Mouse (Mus musculus) E14TG2a.4 (cell line): Measurements from ENCODE around the gene Tcf3.
A peak's percentile ranks its signal among the peaks of the same experiment; 100 is the strongest.

ENCODE experiments used
- H3K27me3 ChIP-seq: 2 replicates; pipeline ENCODE4 v1.6.1; 2014; ENCODE audit warnings: low read length, control low read depth; ENCODE audit not compliant: insufficient read depth
- H3K36me3 ChIP-seq: 2 replicates; pipeline ENCODE4 v1.6.1; 2014; ENCODE audit warnings: low read length, control low read depth; ENCODE audit not compliant: insufficient read depth
- H3K4me1 ChIP-seq: replicated peaks from 2 replicates; pipeline ENCODE4 v1.6.1; 2014; ENCODE audit warnings: low read depth, low read length, control low read depth
- H3K4me3 ChIP-seq: replicated peaks from 2 replicates; pipeline ENCODE4 v1.5.1; 2014; ENCODE audit warnings: mild to moderate bottlenecking, low read length
- H3K9me3 ChIP-seq: 2 replicates; pipeline ENCODE4 v1.6.1; 2014; ENCODE audit warnings: low read length, control low read depth
- CTCF ChIP-seq: conservative IDR thresholded peaks from 2 replicates; pipeline ENCODE4 v1.5.1; 2014; ENCODE audit warnings: low read length
- NANOG ChIP-seq: IDR thresholded peaks from 2 replicates; pipeline ENCODE4 v1.6.1; 2014; ENCODE audit warnings: borderline replicate concordance, low read length, mixed read lengths
- POU5F1 ChIP-seq: IDR thresholded peaks from 2 replicates; pipeline ENCODE4 v1.6.1; 2014; ENCODE audit warnings: low read length, borderline replicate concordance

The Tcf3 gene

DNA sequence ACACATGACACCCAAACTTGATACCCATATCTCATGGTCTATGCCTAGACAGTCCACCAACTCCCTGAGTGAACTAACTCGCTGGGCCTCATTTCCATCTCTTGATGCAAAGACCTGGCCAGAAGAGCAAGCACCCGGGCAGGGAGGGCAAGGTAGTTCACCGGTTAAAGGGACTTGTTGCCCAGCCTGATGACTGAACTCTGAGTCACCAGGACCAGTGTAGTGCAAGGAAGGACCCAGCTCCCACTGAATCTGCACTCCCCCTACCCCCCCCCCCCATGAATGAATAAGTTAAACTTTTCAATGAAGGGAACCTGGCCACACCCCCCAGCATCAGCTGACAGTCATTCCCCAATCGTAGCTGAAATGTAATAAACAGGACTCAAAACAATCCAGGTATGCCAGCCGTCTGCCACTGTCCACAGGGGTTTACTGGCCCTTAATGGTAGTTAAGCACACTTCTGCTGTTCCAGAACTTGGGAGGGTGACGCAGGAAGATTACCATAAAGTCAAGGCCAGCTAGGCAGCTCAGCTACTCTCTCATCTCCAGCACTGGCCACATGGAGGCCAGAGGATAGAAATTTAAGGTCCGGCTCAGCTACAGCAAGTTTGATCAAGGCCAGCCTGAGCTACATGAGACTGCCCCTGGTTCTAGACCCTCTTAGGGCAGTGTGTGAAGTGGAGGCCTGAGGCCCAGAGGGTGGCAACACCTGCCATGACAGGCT lies 50.6 kb downstream of the Tcf3 start:
- no peak for TF ChIP-seq CTCF
- TF ChIP-seq NANOG = no peak
- TF ChIP-seq POU5F1 = no peak
- H3K4me1 ChIP-seq = peaks cover 64% of the 10 kb centered on the region
- peaks cover 21% of the 10 kb centered on the region for H3K27me3 ChIP-seq
- H3K4me3 ChIP-seq = peak overlapping the region; percentile 69
- peaks cover 60% of the 10 kb centered on the region for H3K36me3 ChIP-seq
- H3K9me3 ChIP-seq = no peaks in the 10 kb centered on the region

- H3K27me3 ChIP-seq = peaks cover 17% of the 10 kb centered on the region
- H3K4me1 ChIP-seq = peaks cover 24% of the 10 kb centered on the region
- H3K9me3 ChIP-seq = no peaks in the 10 kb centered on the region
- H3K36me3 ChIP-seq = peaks cover 30% of the 10 kb centered on the region
- no peak overlapping the region for H3K4me3 ChIP-seq
- TF ChIP-seq NANOG (no peak), CTCF (peak; percentile 97)
Measured at GRCm38 (mm10) chr10:80377716-80378115, 55.7 kb downstream of the Tcf3 start.

DNA sequence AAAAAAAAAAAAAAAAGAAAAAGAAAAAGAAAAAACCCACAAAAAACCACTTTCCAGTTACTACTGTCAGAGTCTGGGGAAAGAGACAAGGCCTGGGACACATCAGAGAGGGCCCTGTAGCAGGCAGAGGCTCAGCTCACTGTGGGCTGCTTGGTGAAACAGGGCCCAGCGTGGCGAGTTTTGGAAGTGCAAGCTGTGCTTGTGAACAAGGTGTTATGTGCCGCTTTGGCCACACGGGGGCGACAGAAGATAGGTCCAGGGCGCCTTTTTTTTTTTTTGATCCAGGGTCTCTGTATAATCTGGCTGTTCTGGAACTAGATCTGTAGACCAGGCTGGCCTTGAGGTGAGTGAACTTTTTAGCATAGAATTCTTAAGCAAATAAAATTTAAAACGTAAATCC lies 57.3 kb downstream of the Tcf3 start:
- Histone ChIP-seq H3K36me3 (peaks cover 17% of the 10 kb centered on the region), H3K4me3 (no peak overlapping the region)
- TF ChIP-seq CTCF (peak; percentile 88), NANOG (no peak)

GRCm38 (mm10) chr10:80374063-80374462 lies 59.4 kb downstream of the Tcf3 start:
- TF ChIP-seq NANOG (no peak), POU5F1 (no peak), CTCF (peak; percentile 60)
- H3K36me3 ChIP-seq = no peaks in the 10 kb centered on the region
- H3K9me3 ChIP-seq = no peaks in the 10 kb centered on the region
- no peak overlapping the region for H3K4me3 ChIP-seq
- peaks cover 38% of the 10 kb centered on the region for H3K4me1 ChIP-seq
- H3K27me3 ChIP-seq = peaks cover 20% of the 10 kb centered on the region

More for the DNA sequence above, 57.3 kb downstream of the Tcf3 start:
- Histone ChIP-seq H3K27me3 (peaks cover 23% of the 10 kb centered on the region), H3K4me1 (peaks cover 25% of the 10 kb centered on the region), H3K9me3 (no peaks in the 10 kb centered on the region)

DNA sequence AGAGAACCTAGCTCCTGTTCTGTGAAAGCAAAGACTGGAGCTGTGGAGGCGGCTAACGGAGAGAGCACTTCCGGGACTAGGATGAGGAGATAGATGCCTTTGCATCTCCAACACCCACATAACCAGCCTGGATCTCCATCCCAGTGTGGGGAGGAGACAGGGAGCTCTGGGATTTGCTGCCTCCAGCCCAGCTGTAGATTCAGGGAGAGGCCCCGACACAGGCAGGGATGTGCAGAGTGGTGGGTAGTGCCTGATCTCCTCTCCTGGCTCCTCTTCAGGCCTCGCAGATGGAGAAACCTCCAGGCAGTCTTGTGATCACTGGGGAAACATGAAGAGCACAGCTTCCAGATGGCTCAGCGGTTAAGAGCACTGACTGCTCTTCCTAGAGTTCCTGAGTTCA lies 60.7 kb downstream of the Tcf3 start:
- Histone ChIP-seq H3K27me3 (peaks cover 30% of the 10 kb centered on the region), H3K4me3 (0 out of 2 replicates have a peak overlapping the region, but pooled peaks have one; percentile 1), H3K4me1 (peaks cover 33% of the 10 kb centered on the region), H3K9me3 (peaks cover 3% of the 10 kb centered on the region; the same call in 1 of the 2 replicates), H3K36me3 (no peaks in the 10 kb centered on the region)
- TF ChIP-seq CTCF = no peak
- no peak for TF ChIP-seq POU5F1
- TF ChIP-seq NANOG = no peak

DNA sequence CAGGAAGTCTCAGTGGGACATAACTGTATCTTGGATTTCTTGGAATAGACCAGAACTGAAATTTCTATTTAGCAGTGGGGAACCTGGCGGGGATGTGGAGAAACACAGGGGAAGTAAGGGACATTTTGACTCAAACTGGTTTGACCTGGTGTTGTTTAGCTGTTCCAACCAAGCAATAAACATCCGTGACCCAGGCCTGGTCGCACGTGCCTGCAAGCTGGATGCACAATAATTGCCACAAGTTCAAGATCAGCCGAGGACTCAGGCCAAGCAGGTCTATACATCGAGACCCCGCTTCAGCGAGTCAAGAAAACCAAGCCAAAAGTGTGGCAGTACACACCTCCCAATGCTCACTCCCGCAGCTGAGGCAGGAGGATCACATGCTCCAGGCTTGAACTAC lies 61.5 kb downstream of the Tcf3 start:
- TF ChIP-seq NANOG (no peak), POU5F1 (no peak), CTCF (no peak)
- H3K27me3 ChIP-seq = peaks cover 37% of the 10 kb centered on the region
- H3K4me1 ChIP-seq = peaks cover 37% of the 10 kb centered on the region
- peaks cover 3% of the 10 kb centered on the region; the same call in 1 of the 2 replicates for H3K9me3 ChIP-seq
- 0 out of 2 replicates have a peak overlapping the region, but pooled peaks have one; percentile 46 for H3K4me3 ChIP-seq
- H3K36me3 ChIP-seq = no peaks in the 10 kb centered on the region

- H3K36me3 ChIP-seq = no peaks in the 10 kb centered on the region
- H3K27me3 ChIP-seq = peaks cover 37% of the 10 kb centered on the region
- peak overlapping the region; percentile 46 for H3K4me3 ChIP-seq
- TF ChIP-seq NANOG = no peak
- TF ChIP-seq POU5F1 = no peak
- TF ChIP-seq CTCF = no peak
- H3K4me1 ChIP-seq = peaks cover 40% of the 10 kb centered on the region
- H3K9me3 ChIP-seq = peaks cover 3% of the 10 kb centered on the region; the same call in 1 of the 2 replicates
Measured at GRCm38 (mm10) chr10:80371411-80371966, 62.0 kb downstream of the Tcf3 start.

DNA sequence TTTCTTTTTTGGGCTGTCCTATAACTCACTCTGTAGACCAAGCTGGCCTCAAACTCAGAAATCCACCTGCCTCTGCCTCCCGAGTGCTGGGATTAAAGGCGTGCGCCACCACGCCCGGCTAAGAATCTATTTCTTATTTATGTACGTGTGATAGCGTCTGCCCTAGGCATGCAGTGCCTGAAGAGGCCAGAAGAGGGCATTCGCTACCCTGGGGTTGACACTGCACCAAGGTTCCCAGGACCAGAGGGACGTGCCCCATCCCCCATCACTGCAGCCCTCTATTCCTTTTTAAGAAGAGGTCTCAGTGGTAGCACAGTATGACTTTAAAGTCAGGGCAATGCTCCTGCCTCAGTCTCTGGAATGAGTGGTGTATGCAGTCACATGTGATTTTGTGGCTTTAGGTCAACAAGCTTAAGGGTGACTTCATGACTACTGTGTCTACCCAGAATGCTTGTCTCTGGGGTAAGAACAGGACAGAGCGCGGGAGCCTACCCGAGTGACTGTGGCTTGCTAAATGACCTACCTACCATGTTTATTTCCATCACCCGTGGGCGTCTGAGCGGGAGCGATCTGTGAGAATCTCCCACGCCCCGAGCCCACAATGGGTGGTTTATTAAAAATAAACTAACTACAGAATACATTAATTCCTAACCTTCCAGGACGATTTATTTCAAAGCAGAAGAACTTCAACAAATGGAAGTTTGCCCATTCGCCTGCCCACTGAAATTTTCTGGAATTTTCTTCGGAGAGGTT lies 63.3 kb downstream of the Tcf3 start:
- TF ChIP-seq CTCF = peak; percentile 57
- TF ChIP-seq NANOG = no peak
- TF ChIP-seq POU5F1 = no peak
- H3K9me3 ChIP-seq = peaks cover 3% of the 10 kb centered on the region; the same call in 1 of the 2 replicates
- peaks cover 40% of the 10 kb centered on the region for H3K4me1 ChIP-seq
- H3K36me3 ChIP-seq = no peaks in the 10 kb centered on the region
- no peak overlapping the region; the same call in 1 of the 2 replicates for H3K4me3 ChIP-seq
- peaks cover 42% of the 10 kb centered on the region for H3K27me3 ChIP-seq
